In genomic region chr15:8374724-8375123, GRCm38 (mm10) we compare ENCODE assay signal across 20 mouse cellular contexts.
DNase-seq lines count a peak whose midpoint lies in the region; ATAC-seq and TF ChIP-seq lines count a peak whose summit lies in the region.
"Had no signal": no experiment of that assay in that cellular context is flagged by ENCODE, and none has a peak within 500 bp of the region (broad histone marks: within the 10 kb centered on the region; RNA-seq: fewer than 3 reads in every experiment).

No protein-coding gene starts in this region.

- 76% methylated on average over 3 of the region's 3 CpGs for WGBS in hindbrain, embryonic 13.5 days
- WGBS in hindbrain, embryonic 10.5 days: 85% methylated on average over 3 of the region's 3 CpGs
- WGBS in midbrain, postnatal 0 days: 80% methylated on average over 3 of the region's 3 CpGs
- WGBS in midbrain, embryonic 16.5 days: 82% methylated on average over 3 of the region's 3 CpGs

- no peak for TF ChIP-seq CTCF in midbrain, postnatal 0 days (IDR thresholded peaks at IDR 0.05)

- no peak overlapping the region for H3K27ac ChIP-seq in hindbrain, embryonic 13.5 days
- no peak overlapping the region for H3K27ac ChIP-seq in hindbrain, embryonic 10.5 days
- H3K27ac ChIP-seq in midbrain, postnatal 0 days (ENCODE audit: low read depth, low read length): no peak overlapping the region
- H3K27ac ChIP-seq in midbrain, embryonic 16.5 days (ENCODE audit: low read length): no peak overlapping the region
- H3K27ac ChIP-seq: embryonic facial prominence, embryonic 13.5 days; forebrain, embryonic 12.5 days; hindbrain, embryonic 12.5 days; hindbrain, postnatal 0 days; intestine, embryonic 15.5 days had no signal

- no peaks in the 10 kb centered on the region for H3K27me3 ChIP-seq in hindbrain, embryonic 13.5 days
- no peaks in the 10 kb centered on the region for H3K27me3 ChIP-seq in hindbrain, embryonic 10.5 days (ENCODE audit: insufficient read depth, poor library complexity, severe bottlenecking)
- no peaks in the 10 kb centered on the region for H3K27me3 ChIP-seq in midbrain, postnatal 0 days (ENCODE audit: insufficient read depth, low read length)
- H3K27me3 ChIP-seq in midbrain, embryonic 16.5 days (ENCODE audit: control insufficient read depth, insufficient read depth, low read depth, low read length): no peaks in the 10 kb centered on the region
- H3K27me3 ChIP-seq: CH12.LX; embryonic facial prominence, embryonic 13.5 days; forebrain, embryonic 12.5 days; heart, embryonic 12.5 days; hindbrain, embryonic 12.5 days; intestine, embryonic 15.5 days had no signal

- no peak overlapping the region for H3K4me3 ChIP-seq in hindbrain, embryonic 13.5 days
- no peak overlapping the region for H3K4me3 ChIP-seq in hindbrain, embryonic 10.5 days
- H3K4me3 ChIP-seq in midbrain, postnatal 0 days (ENCODE audit: low read depth, low read length): no peak overlapping the region
- no peak overlapping the region for H3K4me3 ChIP-seq in midbrain, embryonic 16.5 days (ENCODE audit: low read depth, low read length)
- H3K4me3 ChIP-seq: embryonic facial prominence, embryonic 13.5 days; forebrain, embryonic 12.5 days; heart, embryonic 12.5 days; hindbrain, embryonic 12.5 days; intestine, embryonic 15.5 days had no signal

- peaks cover 15% of the 10 kb centered on the region for H3K36me3 ChIP-seq in hindbrain, embryonic 13.5 days
- H3K36me3 ChIP-seq in hindbrain, embryonic 10.5 days: peaks cover 24% of the 10 kb centered on the region
- H3K36me3 ChIP-seq in midbrain, postnatal 0 days (ENCODE audit: insufficient read depth, low read length): peaks cover 5% of the 10 kb centered on the region; the same call in 1 of the 2 replicates
- 0 out of 2 replicates have a peak, but pooled peaks cover 2% of the 10 kb centered on the region for H3K36me3 ChIP-seq in midbrain, embryonic 16.5 days (ENCODE audit: control insufficient read depth, insufficient read depth, low read length)

- no peak for DNase-seq in hindbrain, embryonic 10.5 days (ENCODE audit: low spot score)
- DNase-seq in NIH3T3 (ENCODE audit: low read depth): peak; percentile 14
- peak; percentile 10 for DNase-seq in induced T-regulatory cell, adult 2 months (ENCODE audit: low read depth)
- DNase-seq in gastrocnemius, postnatal 10 days: no peak
- DNase-seq in midbrain, postnatal 0 days (ENCODE audit: low spot score): no peak
- DNase-seq: adrenal gland, postnatal 10 days; cerebellum, adult 11 months; cerebellum, adult 9-10 months; cerebellum, postnatal 25 days; gastrocnemius, postnatal 14 days had no signal

- ATAC-seq in hindbrain, embryonic 13.5 days (ENCODE audit: low FRiP score): 0 out of 2 replicates have a peak, but pooled peaks have one; percentile 24
- no peak for ATAC-seq in midbrain, postnatal 0 days (ENCODE audit: low FRiP score)
- ATAC-seq in midbrain, embryonic 16.5 days: no peak
- ATAC-seq: forebrain, embryonic 16.5 days; hindbrain, postnatal 0 days; intestine, embryonic 15.5 days had no signal

- no peaks in the 10 kb centered on the region for H3K9me3 ChIP-seq in hindbrain, embryonic 13.5 days
- H3K9me3 ChIP-seq in hindbrain, embryonic 10.5 days: no peaks in the 10 kb centered on the region
- no peaks in the 10 kb centered on the region for H3K9me3 ChIP-seq in midbrain, postnatal 0 days (ENCODE audit: low read length)
- H3K9me3 ChIP-seq in midbrain, embryonic 16.5 days (replicated peaks; ENCODE audit: control insufficient read depth, low read length, poor library complexity, severe bottlenecking): no peaks in the 10 kb centered on the region
- H3K9me3 ChIP-seq: embryonic facial prominence, embryonic 13.5 days; forebrain, embryonic 12.5 days; heart, embryonic 12.5 days; hindbrain, embryonic 12.5 days; intestine, embryonic 15.5 days had no signal

- no peak overlapping the region for H3K4me2 ChIP-seq in hindbrain, embryonic 13.5 days
- no peak overlapping the region for H3K4me2 ChIP-seq in midbrain, postnatal 0 days (ENCODE audit: low read depth, low read length, poor library complexity, severe bottlenecking)
- H3K4me2 ChIP-seq in midbrain, embryonic 16.5 days (ENCODE audit: low read length): no peak overlapping the region
- H3K4me2 ChIP-seq: embryonic facial prominence, embryonic 13.5 days; forebrain, embryonic 12.5 days; heart, embryonic 12.5 days; hindbrain, embryonic 12.5 days; intestine, embryonic 15.5 days had no signal

- no peaks in the 10 kb centered on the region for H3K4me1 ChIP-seq in hindbrain, embryonic 13.5 days (replicated peaks)
- H3K4me1 ChIP-seq in hindbrain, embryonic 10.5 days (replicated peaks): no peaks in the 10 kb centered on the region
- H3K4me1 ChIP-seq in midbrain, postnatal 0 days (ENCODE audit: insufficient read depth, low read length): no peaks in the 10 kb centered on the region
- H3K4me1 ChIP-seq in midbrain, embryonic 16.5 days (ENCODE audit: control insufficient read depth, insufficient read depth, low read length): no peaks in the 10 kb centered on the region
- H3K4me1 ChIP-seq: embryonic facial prominence, embryonic 13.5 days; forebrain, embryonic 12.5 days; heart, embryonic 12.5 days; hindbrain, embryonic 12.5 days; intestine, embryonic 15.5 days had no signal

- no peak overlapping the region for H3K9ac ChIP-seq in hindbrain, embryonic 13.5 days
- no peak overlapping the region for H3K9ac ChIP-seq in midbrain, postnatal 0 days (replicated peaks; ENCODE audit: low read length, poor library complexity, severe bottlenecking)
- no peak overlapping the region for H3K9ac ChIP-seq in midbrain, embryonic 16.5 days (ENCODE audit: low read depth, low read length)
- H3K9ac ChIP-seq: embryonic facial prominence, embryonic 13.5 days; forebrain, embryonic 12.5 days; heart, embryonic 12.5 days; hindbrain, embryonic 12.5 days; intestine, embryonic 15.5 days had no signal

Comparison
In these comparisons a context has a peak if more than half of its experiments do, and no peak if none do; other contexts are left out.
1. DNase-seq: peak in NIH3T3 (single experiment) and induced T-regulatory cell, adult 2 months (single experiment); none in hindbrain, embryonic 10.5 days (single experiment), gastrocnemius, postnatal 10 days (single experiment) and midbrain, postnatal 0 days (single experiment).